Mouse (Mus musculus) 3134 (cell line): ENCODE results near the gene Fam3a.
"Not testable (repeated sequence)": the region's sequence is repeated elsewhere in the genome, so short reads cannot be mapped to it uniquely, and the experiment has no call there.

ENCODE experiments used
- DNase-seq: peaks from one replicate; pipeline ENCODE4 v3.0.0-alpha.2; 2011; ENCODE audit warnings: low spot score; ENCODE audit not compliant: insufficient read length; ENCODE audit errors: extremely low read depth

The Fam3a gene

DNA sequence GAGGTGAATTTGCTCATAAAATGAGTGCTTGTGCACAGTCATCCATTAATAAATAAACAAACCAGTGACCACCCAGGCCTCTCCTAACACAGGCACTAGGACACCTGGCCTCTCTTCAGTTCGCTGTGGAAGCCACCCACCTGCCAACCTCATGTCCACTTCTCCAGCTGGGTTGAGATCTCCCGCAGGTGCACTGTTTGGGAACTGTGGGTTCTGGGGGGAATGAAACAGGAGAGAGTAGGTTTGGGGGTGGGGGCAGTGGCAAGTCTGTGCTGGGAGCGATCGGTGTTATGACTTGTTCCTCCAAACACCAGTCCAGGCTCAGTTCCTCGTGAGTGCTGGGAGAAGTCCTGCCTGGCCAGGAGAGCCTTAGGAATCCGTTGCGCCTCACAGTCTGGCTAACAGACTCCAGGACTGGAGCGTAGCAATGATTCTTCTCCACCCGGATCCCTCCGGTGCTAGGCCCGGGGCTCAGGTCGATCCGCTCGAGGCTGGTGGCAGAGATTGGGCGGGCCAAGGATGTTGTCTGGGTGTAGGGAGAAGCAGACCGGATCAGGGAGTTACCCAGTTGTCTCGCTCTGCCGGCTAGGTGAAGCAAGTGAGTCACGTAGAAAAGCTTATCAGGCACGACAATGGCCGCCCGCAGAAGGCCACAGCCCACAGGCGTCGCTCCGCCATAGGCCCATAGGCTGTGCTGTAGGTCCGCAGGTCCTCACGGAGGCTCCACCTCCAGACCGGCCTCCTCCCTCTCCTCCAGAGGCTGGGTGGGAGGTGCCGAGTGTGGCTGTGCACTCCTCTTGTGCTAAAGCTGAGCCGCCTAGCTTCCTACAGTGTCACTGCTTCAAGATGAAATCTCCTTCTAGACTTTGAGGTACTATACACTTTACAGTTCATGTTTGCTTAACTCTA is at the start of gene Fam3a, which contains the start of gene Ikbkg:
TSS of gene Fam3a (minus strand) at position 738 of the 909 bp plus-strand sequence.
TSS of gene Ikbkg (plus strand) at position 756 of the 909 bp plus-strand sequence.
- peak; percentile 90 for DNase-seq

DNA sequence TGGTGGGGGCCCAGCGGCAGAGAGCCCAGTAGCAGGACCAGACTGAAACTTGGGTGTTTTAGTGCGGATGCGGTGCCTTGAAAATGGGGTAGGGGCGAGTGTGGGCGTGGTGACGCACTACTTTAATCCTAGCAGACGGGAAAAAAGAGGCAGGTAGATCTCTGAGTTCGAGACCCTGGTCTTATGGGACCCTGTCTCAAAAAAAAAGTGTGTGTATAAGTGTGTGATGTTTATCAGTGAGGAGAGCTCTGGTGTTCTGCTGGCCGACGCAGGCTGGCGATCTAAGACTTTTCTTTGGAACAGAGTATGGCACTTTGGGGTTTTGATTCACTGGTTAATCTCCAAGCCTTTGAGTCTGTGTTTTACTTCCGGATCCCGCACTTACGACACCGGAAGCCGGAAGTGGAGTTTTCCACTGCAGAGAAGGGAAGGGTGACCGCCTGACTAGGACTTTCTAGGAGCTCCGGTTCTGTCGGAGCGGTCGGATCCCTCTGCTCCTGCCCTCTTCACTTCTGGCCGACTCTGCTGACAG is 36.3 kb upstream of the Fam3a start:
- peak; percentile 76 for DNase-seq

- DNase-seq: peak; percentile 89
Observed at GRCm38 (mm10) chrX:74428826-74429276, 35.8 kb upstream of the Fam3a start, which contains the start of gene G6pdx. Gene G6pdx (minus strand): TSS chrX:74429194.

DNA sequence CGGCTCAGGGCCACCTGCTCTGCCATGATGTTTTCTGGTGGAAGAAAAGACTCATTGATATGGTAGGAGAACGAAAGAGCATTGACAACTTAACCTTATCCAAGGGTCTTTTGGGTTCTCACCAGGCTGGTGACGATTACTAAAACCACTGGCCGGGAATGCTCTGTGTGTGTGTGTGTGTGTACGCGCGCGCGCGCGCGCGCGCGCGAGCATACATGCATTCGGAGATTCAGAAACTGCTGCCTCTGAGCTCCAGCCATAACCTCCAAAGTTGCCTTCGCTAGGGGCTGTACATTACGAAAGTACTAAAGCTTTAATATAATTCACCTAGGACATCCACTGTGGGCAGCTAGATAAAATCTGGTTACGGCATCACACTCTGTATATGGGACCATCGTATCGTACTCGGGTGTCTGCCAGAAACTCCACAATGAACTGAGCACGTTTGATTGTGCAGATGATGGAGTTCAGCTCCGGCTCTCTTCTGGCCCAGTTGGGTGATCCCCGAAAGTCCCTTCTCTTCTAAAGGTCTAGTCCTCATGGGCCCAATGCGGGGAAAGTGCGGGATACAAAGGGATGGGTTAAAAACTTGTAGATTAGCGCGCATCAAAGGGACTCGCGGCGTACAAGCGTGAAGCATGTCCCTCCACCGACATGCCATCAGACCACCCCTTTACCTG is 35.2 kb upstream of the Fam3a start:
- DNase-seq: peak; percentile 40

DNA sequence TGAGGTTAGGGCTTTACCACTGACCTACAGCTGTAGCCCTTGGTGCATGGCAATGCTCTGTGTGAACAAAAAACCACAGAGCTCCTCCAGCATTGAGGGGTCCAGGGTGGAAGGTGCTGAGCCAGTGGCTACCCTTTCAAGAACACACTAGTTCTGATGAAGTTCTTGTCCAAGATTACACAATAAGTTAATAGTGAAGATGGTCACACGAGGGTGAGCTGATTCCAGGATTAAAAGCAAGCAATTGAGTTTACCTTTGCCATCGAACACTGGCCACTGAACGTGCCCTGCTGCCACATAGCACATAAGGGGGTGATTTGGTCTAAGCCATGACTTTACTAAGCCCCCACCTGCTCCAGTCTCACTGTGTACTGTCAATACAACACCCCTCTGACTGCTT is 34.0 kb upstream of the Fam3a start:
- DNase-seq: no peak

DNA sequence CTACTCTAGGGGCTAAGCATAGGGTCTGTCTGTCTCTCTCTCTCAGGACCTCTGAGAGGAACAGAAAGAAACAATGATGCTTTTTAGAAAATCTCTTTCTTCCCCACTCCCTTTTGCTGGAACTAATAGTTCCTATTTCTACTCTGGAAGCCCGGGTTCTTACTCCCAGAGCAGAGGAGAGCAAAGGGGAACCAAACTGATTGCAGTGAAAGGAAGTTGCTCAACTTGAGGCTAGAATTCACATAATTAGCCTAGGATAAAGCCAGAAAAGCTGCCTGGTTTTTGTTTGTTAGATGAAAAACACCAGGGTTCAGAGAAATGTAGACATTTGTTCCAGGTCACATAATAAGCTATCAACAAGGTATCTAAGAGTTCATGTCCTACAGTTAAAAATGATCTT is 33.2 kb upstream of the Fam3a start:
- DNase-seq: no peak

DNA sequence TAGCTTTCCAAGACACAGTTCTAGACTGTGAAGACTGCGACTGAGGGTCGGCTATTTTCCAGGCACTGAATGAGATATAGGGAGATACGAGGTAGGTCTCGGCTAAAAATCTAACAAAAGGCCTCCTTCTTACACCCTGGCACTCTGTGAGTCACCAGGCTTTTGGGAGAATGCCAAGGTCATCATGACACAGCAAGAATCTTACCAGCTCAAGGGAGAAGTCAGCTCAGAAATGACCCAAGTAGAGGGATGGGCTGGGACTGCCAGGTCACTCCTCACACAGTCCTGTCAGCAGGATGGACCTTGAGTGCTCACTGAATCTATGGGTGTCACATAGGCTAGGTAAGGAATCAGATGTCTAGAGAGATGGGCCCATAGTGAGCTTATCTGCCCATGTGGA is 32.1 kb upstream of the Fam3a start:
- peak; percentile 65 for DNase-seq

DNA sequence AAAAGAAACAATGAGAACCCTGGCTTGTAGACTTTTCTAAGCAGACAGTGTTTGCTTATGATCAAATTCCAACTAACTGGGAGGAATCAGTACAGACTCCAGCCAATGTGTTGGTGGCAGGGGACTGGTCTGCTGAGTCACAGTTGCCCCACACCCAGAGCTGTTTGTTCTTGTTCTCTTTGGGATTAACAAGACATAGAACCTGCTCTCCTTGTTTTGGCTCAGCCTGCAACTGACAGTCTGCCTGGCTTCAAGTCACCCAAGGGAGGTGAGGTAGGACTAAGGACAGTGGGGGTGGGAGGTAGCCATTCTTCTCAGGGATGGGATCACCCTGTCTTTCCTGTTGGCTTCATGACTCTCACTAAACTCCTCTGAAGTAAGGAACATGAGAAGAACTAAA is 31.4 kb upstream of the Fam3a start:
- DNase-seq: peak; percentile 30

- DNase-seq: peak; percentile 32
Observed at GRCm38 (mm10) chrX:74413377-74413776, 20.3 kb upstream of the Fam3a start.

DNA sequence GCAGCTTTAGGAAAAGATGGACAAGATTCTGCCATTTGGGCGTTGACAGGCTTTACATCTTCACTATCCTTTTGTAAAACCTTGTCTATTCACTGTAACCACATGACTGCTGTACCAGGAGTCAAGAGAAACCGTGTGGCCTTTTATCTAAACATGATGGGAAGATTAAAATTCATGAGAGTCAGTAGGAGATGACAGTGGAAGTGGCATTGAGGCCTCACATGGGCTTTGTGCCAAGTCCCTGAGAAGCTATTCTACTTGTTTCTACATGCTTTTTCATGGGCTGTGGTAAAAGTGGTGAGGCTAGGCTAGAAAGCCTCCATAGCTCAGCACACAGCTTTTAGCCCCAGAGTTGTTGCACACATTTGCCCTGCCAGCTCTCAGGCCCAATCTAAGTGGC is 15.3 kb upstream of the Fam3a start:
- no peak for DNase-seq

GRCm38 (mm10) chrX:74400136-74400535 is 7.1 kb upstream of the Fam3a start:
- peak; percentile 55 for DNase-seq

GRCm38 (mm10) chrX:74388153-74388552 is 4.9 kb downstream of the Fam3a start:
- no peak for DNase-seq

DNA sequence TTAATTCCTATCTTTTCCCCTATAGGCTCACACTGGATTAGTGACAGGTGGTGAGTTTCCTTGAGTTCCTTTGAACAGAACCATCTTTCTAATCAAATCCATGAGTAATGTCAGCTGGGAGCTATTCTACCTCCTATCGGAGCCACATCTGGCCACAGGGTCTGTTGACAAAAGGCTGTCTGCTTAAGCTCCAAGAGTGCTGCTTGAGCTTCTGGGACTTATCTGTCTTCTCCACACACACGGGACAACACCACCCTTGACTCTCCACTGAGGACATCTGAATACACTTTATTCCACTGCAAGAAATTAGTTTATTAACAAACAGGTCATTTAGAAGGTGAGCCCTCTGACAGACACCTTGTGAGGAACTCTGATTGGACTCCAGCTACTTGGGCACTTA is 8.6 kb downstream of the Fam3a start:
- DNase-seq: no peak

DNA sequence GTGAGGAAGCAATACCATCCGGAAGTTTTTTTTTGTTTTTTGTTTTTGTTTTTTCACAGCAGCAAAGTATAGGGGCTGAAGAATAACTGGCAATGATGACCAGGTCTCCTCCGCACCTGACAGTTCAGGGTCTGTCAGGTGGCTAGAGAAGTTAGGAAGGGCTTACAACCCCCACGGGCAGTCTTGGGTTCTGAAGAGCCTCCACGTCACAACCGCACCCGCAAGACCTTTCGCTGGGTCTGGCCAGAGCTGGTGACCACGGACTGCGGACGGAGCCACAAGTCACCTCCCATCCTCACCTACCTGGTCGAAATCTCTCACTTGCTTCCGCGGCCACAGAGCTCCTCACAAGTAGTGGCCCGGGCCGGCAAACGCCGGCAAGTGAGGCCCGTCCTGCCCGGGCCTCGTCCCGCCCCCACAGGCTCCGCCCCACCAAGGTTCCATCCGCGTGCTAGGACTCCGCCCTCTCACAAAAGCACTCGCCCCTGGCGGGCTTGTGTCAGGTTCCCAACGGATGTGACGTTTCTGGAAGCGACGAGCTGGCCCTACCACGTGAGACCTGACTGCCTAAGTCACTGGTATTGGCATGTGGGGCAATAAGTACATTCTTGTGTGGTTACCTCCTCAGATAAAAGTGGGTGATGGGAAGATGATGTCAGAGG is 20.1 kb downstream of the Fam3a start, which contains the start of the genes Ubl4a and Slc10a3:
TSS of gene Ubl4a (minus strand) at position 331 of the 662 bp plus-strand sequence.
TSS of gene Slc10a3 (minus strand) at position 462 of the 662 bp plus-strand sequence.
- DNase-seq: peak; percentile 95

DNA sequence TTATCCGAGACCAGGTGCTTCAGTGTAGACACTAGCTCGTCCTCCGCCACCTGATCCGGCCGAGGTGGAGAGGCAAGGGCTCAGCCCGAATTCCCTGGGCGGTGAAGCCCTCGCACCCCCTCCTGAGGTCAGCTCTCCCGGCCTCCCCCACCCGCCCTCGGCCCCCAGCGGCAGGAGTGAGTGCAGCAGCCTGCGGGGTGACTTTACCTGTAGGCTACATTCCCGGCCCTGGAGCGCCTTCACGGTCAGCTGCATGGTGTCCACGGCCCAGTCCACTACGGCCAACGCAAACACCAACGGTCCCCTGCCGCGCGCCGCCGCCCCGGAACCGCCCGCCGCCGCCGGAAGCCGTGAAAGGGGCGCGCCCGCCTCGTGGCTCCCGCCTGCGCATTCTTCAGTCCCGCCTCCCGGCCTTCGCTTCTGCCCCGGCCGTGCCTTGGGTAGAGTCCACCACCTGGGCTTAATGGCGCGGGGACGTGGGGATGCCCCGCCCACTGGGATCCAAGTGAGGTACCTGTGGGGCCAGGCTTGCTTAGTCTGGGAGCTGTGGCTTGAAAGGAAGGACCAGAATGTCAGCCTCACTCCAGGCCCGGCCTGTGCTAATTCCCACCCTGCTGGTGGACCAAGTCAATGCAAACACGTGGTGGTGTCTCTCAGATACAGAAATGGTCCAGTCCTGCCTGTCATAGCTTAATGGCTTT is 24.7 kb downstream of the Fam3a start:
- peak; percentile 81 for DNase-seq

DNA sequence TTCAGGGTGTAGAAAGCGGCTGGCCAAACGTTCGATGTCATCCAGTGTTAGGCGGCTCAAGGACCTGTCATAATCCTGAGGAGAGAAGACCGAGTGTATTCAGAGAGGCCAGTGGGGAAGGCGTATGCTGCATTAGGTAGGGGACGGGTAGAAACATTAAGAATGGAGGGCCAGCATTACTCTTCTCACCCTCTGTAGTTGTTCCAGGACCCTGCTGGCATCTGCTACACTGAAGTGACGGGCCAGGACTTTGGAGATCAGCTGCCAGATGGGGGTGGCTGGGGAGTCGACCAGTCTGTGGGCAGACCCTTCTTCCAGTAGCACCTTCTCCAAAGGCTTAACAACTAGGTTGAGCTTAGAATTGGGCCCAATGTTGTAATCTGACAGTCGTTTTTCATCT is 25.6 kb downstream of the Fam3a start:
- no peak for DNase-seq

DNA sequence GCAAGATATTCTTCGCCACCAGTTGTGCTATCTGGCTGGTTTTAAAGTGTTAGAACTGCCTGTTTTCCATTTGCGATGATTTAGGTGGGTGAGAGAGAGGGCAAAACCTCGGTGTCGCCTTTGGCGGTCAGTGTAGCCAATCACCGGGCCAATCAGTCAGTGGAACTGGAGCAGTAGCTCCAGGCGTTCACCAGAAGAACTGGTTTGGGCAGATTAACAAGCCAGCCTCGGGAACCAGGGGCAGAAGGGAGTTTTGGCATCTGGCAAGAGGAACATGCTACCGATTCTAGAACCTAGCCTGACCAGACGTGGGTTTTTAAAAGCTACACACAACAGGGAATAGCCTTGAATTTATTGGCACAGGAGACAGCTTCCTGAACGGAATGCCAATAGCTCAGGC is 33.9 kb downstream of the Fam3a start:
- DNase-seq: no peak

DNA sequence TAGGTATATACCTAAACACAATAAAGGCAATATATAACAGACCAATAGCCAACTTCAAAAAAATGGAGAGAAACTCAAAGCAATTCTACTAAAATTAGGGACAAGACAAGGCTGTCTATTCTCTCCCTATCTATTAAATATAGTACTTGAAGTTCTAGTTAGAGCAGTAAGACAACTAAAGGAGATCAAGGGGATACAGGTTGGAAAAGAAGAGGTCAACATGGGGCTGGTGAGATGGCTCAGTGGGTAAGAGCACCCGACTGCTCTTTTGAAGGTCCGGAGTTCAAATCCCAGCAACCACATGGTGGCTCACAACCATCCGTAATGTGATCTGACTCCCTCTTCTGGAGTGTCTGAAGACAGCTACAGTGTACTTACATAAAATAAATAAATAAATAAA is 36.0 kb downstream of the Fam3a start:
- DNase-seq: not testable (repeated sequence)

DNA sequence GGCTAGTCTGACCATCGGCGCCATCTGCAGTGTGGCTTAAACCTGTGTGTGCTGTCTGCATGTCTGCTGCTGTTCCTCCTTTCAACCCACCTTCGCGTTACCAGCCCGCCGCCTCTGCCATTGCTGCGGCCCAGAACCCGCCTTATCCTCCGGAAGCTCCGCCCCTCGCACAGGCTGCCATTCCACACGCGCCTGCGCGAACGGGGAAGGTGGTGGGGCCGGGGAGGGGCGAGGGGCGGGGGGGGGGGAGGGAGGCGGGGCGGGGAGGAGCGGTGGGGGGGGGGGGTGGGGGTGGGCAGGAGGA is 39.7 kb downstream of the Fam3a start, which contains the start of gene Lage3:
TSS of gene Lage3 (minus strand) at position 152 of the 304 bp plus-strand sequence.
- DNase-seq: peak; percentile 74
